Mouse (Mus musculus) duodenum, adult 2 months (tissue): ENCODE measurements around the gene Shmt2. TPM values are rescaled to one million over a fixed set of nuclear protein-coding genes. Genes with fewer than 3 reads are reported as not detected.

Source experiments
- polyA plus RNA-seq: library from polyadenylated mRNA; depleted of rRNA; stranded (reverse); fragments of >200 nt; gene quantifications from 2 replicates; pipeline ENCODE4 v1.2.3, GENCODE M21; 2012; ENCODE audit warnings: low replicate concordance; rRNA removed

Shmt2 gene
- 48.3 and 61.7 TPM in 2 replicates for polyA plus RNA-seq

GRCm38 (mm10) chr10:127522088-127522581 is at the start of gene Shmt2:
Shmt2 (minus strand) TSS chr10:127522444.

GRCm38 (mm10) chr10:127534036-127534928 is 12.0 kb upstream of the Shmt2 start, which contains the start of gene Nxph4:
Nxph4 (minus strand) TSS chr10:127534559.

GRCm38 (mm10) chr10:127514764-127515163 is 7.5 kb downstream of the Shmt2 start, which contains the start of gene Ndufa4l2:
Ndufa4l2 (plus strand) TSS chr10:127514967.

GRCm38 (mm10) chr10:127500894-127501893 is 21.1 kb downstream of the Shmt2 start, which contains the start of gene Stac3:
Stac3 (plus strand) TSS chr10:127501686.

Other genes starting within 250 kb of the Shmt2 start
- gene Mbd6, start 233.4 kb downstream of the Shmt2 start, polyA plus RNA-seq, result 74.0 and 74.1 TPM in 2 replicates
- 20.5 and 36.1 TPM in 2 replicates for gene Mars, start 210.7 kb downstream of the Shmt2 start, polyA plus RNA-seq
- gene Arhgap9, start 200.5 kb downstream of the Shmt2 start, polyA plus RNA-seq, result 5.5 and 13.7 TPM in 2 replicates
- 8.0 and 8.8 TPM in 2 replicates for gene Gli1, start 180.5 kb downstream of the Shmt2 start, polyA plus RNA-seq
- not detected in 2 replicates for gene Inhbe, start 168.0 kb downstream of the Shmt2 start, polyA plus RNA-seq
- gene Inhbc, start 152.0 kb downstream of the Shmt2 start, polyA plus RNA-seq, result 0.07 and 0.16 TPM in 2 replicates
- gene R3hdm2, start 142.1 kb downstream of the Shmt2 start, polyA plus RNA-seq, result 96.4 and 136 TPM in 2 replicates
- gene Stac3, start 20.8 kb downstream of the Shmt2 start, polyA plus RNA-seq, result 0.39 TPM in 1 of 2 replicates, not detected in the other
- 7.5 and 9.9 TPM in 2 replicates for gene Ndufa4l2, start 7.5 kb downstream of the Shmt2 start, polyA plus RNA-seq
- gene Nxph4, start 12.1 kb upstream of the Shmt2 start, polyA plus RNA-seq, result 0.15 TPM in 2 replicates
- gene Lrp1, start 98.7 kb upstream of the Shmt2 start, polyA plus RNA-seq, result 134 and 192 TPM in 2 replicates
- 52.2 and 71.9 TPM in 2 replicates for gene Stat6, start 120.5 kb upstream of the Shmt2 start, polyA plus RNA-seq
- gene Nemp1, start 144.5 kb upstream of the Shmt2 start, polyA plus RNA-seq, result 1.3 and 1.6 TPM in 2 replicates
- 25.5 and 39.5 TPM in 2 replicates for gene Nab2, start 146.1 kb upstream of the Shmt2 start, polyA plus RNA-seq
- 179 and 405 TPM in 2 replicates for gene Myo1a, start 182.7 kb upstream of the Shmt2 start, polyA plus RNA-seq
- 0.32 TPM in 1 of 2 replicates, not detected in the other for gene Tac2, start 202.0 kb upstream of the Shmt2 start, polyA plus RNA-seq
- gene Zbtb39, start 217.1 kb upstream of the Shmt2 start, polyA plus RNA-seq, result 3.1 and 4.5 TPM in 2 replicates
- 1.1 and 2.3 TPM in 2 replicates for gene Gpr182, start 229.3 kb upstream of the Shmt2 start, polyA plus RNA-seq
- gene Rdh1, start 237.3 kb upstream of the Shmt2 start, polyA plus RNA-seq, result 0.06 TPM in 1 of 2 replicates, not detected in the other
- gene Rdh16f1, start 237.3 kb upstream of the Shmt2 start, polyA plus RNA-seq, result not detected in 2 replicates